Mouse (Mus musculus) liver, embryonic 13.5 days (tissue): ENCODE results near the gene Slc7a7. TPM values are rescaled to one million over a fixed set of nuclear protein-coding genes. Genes with fewer than 3 reads are reported as not detected.
A peak's percentile ranks its signal among the peaks of the same experiment; 100 is the strongest.

Experiments
- ATAC-seq: fragments of 200-750 bp; cut with Nextera tagmentation; 2 replicates; pipeline ENCODE4 v1.8.0; 2017; ENCODE audit warnings: low read depth, mild to moderate bottlenecking, moderate number of reproducible peaks, moderate library complexity
- DNase-seq: peaks from one replicate; pipeline ENCODE4 v3.0.0; 2022
- H3K27ac ChIP-seq: fragments of 300-500 bp; sonication (generic); 2 replicates; pipeline ENCODE4 v1.5.1; 2015; ENCODE audit warnings: moderate library complexity, mild to moderate bottlenecking, inconsistent platforms
- H3K27me3 ChIP-seq: fragments of 300-500 bp; sonication (generic); 2 replicates; pipeline ENCODE4 v1.6.1; 2015; ENCODE audit warnings: mild to moderate bottlenecking, inconsistent platforms
- H3K36me3 ChIP-seq: fragments of 300-500 bp; sonication (generic); 2 replicates; pipeline ENCODE4 v1.6.1; 2015; ENCODE audit warnings: mild to moderate bottlenecking, inconsistent platforms
- H3K4me1 ChIP-seq: fragments of 300-500 bp; sonication (generic); replicated peaks from 2 replicates; pipeline ENCODE4 v1.6.1; 2015; ENCODE audit warnings: inconsistent platforms
- H3K4me2 ChIP-seq: fragments of 300-500 bp; sonication (generic); 2 replicates; pipeline ENCODE4 v1.6.1; 2015; ENCODE audit warnings: inconsistent platforms, mild to moderate bottlenecking, moderate library complexity
- H3K4me3 ChIP-seq: fragments of 300-500 bp; sonication (generic); replicated peaks from 2 replicates; pipeline ENCODE4 v1.5.1; 2015; ENCODE audit warnings: mild to moderate bottlenecking, inconsistent platforms
- H3K9ac ChIP-seq: fragments of 300-500 bp; sonication (generic); 2 replicates; pipeline ENCODE4 v1.6.1; 2015; ENCODE audit warnings: mild to moderate bottlenecking, inconsistent platforms
- H3K9me3 ChIP-seq: fragments of 300-500 bp; sonication (generic); replicated peaks from 2 replicates; pipeline ENCODE4 v1.6.1; 2016; ENCODE audit warnings: inconsistent platforms
- WGBS: fragments of 180-500 bp; shearing (Covaris S2); methylation state at CpG from one replicate; pipeline ENCODE4 v1.1.7; 2015; ENCODE audit not compliant: insufficient replicate concordance; 5-methylcytosine and 5-hydroxymethylcytosine counted together
- polyA plus RNA-seq: library from polyadenylated mRNA; unstranded; fragments of >200 nt; fragmentation: Nextera tagmentation; extraction: Ambion mirVana; gene quantifications from 2 replicates; pipeline ENCODE4 v1.2.1, GENCODE M21; 2015

Gene Slc7a7
- polyA plus RNA-seq, 1 experiment from 2014 or later: 8.6 TPM

GRCm38 (mm10) chr14:54409057-54409645 lies 8.4 kb downstream of the Slc7a7 start:
- H3K27ac ChIP-seq: peak overlapping the region; percentile 67; the same call in 1 of the 2 replicates
- H3K9ac ChIP-seq: no peak overlapping the region
- peak overlapping the region; percentile 9; the same call in 1 of the 2 replicates for H3K4me3 ChIP-seq

GRCm38 (mm10) chr14:54408336-54409056 lies 9.1 kb downstream of the Slc7a7 start:
- H3K36me3 ChIP-seq: no peaks in the 10 kb centered on the region
- H3K4me2 ChIP-seq: peak overlapping the region; percentile 27
- peaks cover 46% of the 10 kb centered on the region for H3K4me1 ChIP-seq

More at GRCm38 (mm10) chr14:54409057-54409645, 8.4 kb downstream of the Slc7a7 start:
- ATAC-seq: no peak
- H3K27me3 ChIP-seq: no peaks in the 10 kb centered on the region
- H3K4me2 ChIP-seq: peak overlapping the region; percentile 27
- no peaks in the 10 kb centered on the region for H3K9me3 ChIP-seq
- WGBS: 56% methylated on average over 7 of the region's 7 CpGs
- peaks cover 52% of the 10 kb centered on the region for H3K4me1 ChIP-seq
- no peaks in the 10 kb centered on the region for H3K36me3 ChIP-seq
- no peak for DNase-seq

GRCm38 (mm10) chr14:54401723-54402122 lies 15.9 kb downstream of the Slc7a7 start:
- DNase-seq (no peak), ATAC-seq (no peak)
- 58% methylated on average over 3 of the region's 3 CpGs for WGBS
- Histone ChIP-seq H3K4me1 (peaks cover 31% of the 10 kb centered on the region), H3K27me3 (no peaks in the 10 kb centered on the region), H3K9me3 (no peaks in the 10 kb centered on the region), H3K4me2 (no peak overlapping the region), H3K27ac (no peak overlapping the region), H3K9ac (no peak overlapping the region), H3K4me3 (no peak overlapping the region), H3K36me3 (no peaks in the 10 kb centered on the region)

More at GRCm38 (mm10) chr14:54408336-54409056, 9.1 kb downstream of the Slc7a7 start:
- H3K27me3 ChIP-seq: no peaks in the 10 kb centered on the region
- 0 out of 2 replicates have a peak overlapping the region, but pooled peaks have one; percentile 1 for H3K4me3 ChIP-seq
- DNase-seq (no peak), ATAC-seq (no peak)
- H3K9me3 ChIP-seq: no peaks in the 10 kb centered on the region
- 81% methylated on average over 25 of the region's 25 CpGs for WGBS
- H3K27ac ChIP-seq: peak overlapping the region; percentile 4; the same call in 1 of the 2 replicates
- H3K9ac ChIP-seq: no peak overlapping the region

- no peaks in the 10 kb centered on the region for H3K9me3 ChIP-seq
- H3K27ac ChIP-seq: no peak overlapping the region
- H3K4me3 ChIP-seq: no peak overlapping the region
- no peak for DNase-seq
- ATAC-seq: no peak
- H3K4me2 ChIP-seq: no peak overlapping the region
- no peaks in the 10 kb centered on the region for H3K27me3 ChIP-seq
- H3K4me1 ChIP-seq: 0 out of 2 replicates have a peak, but pooled peaks cover 7% of the 10 kb centered on the region
- H3K36me3 ChIP-seq: peaks cover 5% of the 10 kb centered on the region; the same call in 1 of the 2 replicates
- WGBS: 51% methylated on average over 8 of the region's 8 CpGs
- H3K9ac ChIP-seq: no peak overlapping the region
Observed at GRCm38 (mm10) chr14:54398921-54399382, 18.6 kb downstream of the Slc7a7 start.

GRCm38 (mm10) chr14:54398528-54398916 lies 19.1 kb downstream of the Slc7a7 start:
- Histone ChIP-seq H3K9ac (no peak overlapping the region), H3K4me1 (0 out of 2 replicates have a peak, but pooled peaks cover 7% of the 10 kb centered on the region), H3K4me2 (no peak overlapping the region), H3K9me3 (no peaks in the 10 kb centered on the region), H3K27me3 (no peaks in the 10 kb centered on the region), H3K4me3 (no peak overlapping the region), H3K27ac (no peak overlapping the region), H3K36me3 (peaks cover 5% of the 10 kb centered on the region; the same call in 1 of the 2 replicates)
- WGBS: 54% methylated on average over 7 of the region's 7 CpGs
- DNase-seq (no peak), ATAC-seq (0 out of 2 replicates have a peak, but pooled peaks have one; percentile 15)

GRCm38 (mm10) chr14:54397872-54398527 lies 19.6 kb downstream of the Slc7a7 start:
- Histone ChIP-seq H3K9ac (no peak overlapping the region), H3K9me3 (no peaks in the 10 kb centered on the region), H3K4me3 (no peak overlapping the region), H3K4me2 (no peak overlapping the region), H3K27ac (no peak overlapping the region), H3K27me3 (no peaks in the 10 kb centered on the region), H3K4me1 (0 out of 2 replicates have a peak, but pooled peaks cover 7% of the 10 kb centered on the region), H3K36me3 (peaks cover 5% of the 10 kb centered on the region; the same call in 1 of the 2 replicates)
- DNase-seq: no peak
- WGBS: 63% methylated on average over 7 of the region's 7 CpGs
- no peak for ATAC-seq

GRCm38 (mm10) chr14:54396685-54397084 lies 20.9 kb downstream of the Slc7a7 start:
- no peak for DNase-seq
- Histone ChIP-seq H3K4me1 (0 out of 2 replicates have a peak, but pooled peaks cover 7% of the 10 kb centered on the region), H3K4me3 (no peak overlapping the region), H3K27ac (no peak overlapping the region), H3K4me2 (no peak overlapping the region), H3K9ac (no peak overlapping the region), H3K9me3 (no peaks in the 10 kb centered on the region), H3K36me3 (peaks cover 5% of the 10 kb centered on the region; the same call in 1 of the 2 replicates), H3K27me3 (no peaks in the 10 kb centered on the region)
- WGBS: 65% methylated on average over 7 of the region's 7 CpGs
- no peak for ATAC-seq

GRCm38 (mm10) chr14:54394309-54394708 lies 23.3 kb downstream of the Slc7a7 start:
- H3K9me3 ChIP-seq: no peaks in the 10 kb centered on the region
- H3K4me2 ChIP-seq: no peak overlapping the region
- no peak overlapping the region for H3K4me3 ChIP-seq
- H3K4me1 ChIP-seq: 0 out of 2 replicates have a peak, but pooled peaks cover 5% of the 10 kb centered on the region
- H3K27ac ChIP-seq: no peak overlapping the region
- H3K36me3 ChIP-seq: peaks cover 5% of the 10 kb centered on the region; the same call in 1 of the 2 replicates
- no peak for ATAC-seq
- no peak for DNase-seq
- H3K9ac ChIP-seq: no peak overlapping the region
- H3K27me3 ChIP-seq: no peaks in the 10 kb centered on the region

GRCm38 (mm10) chr14:54393794-54394193 lies 23.8 kb downstream of the Slc7a7 start:
- Histone ChIP-seq H3K27me3 (no peaks in the 10 kb centered on the region), H3K9me3 (no peaks in the 10 kb centered on the region), H3K4me2 (no peak overlapping the region), H3K27ac (no peak overlapping the region), H3K4me3 (no peak overlapping the region), H3K36me3 (peaks cover 5% of the 10 kb centered on the region; the same call in 1 of the 2 replicates), H3K9ac (no peak overlapping the region), H3K4me1 (no peaks in the 10 kb centered on the region)
- 60% methylated on average over 3 of the region's 3 CpGs for WGBS
- ATAC-seq (no peak), DNase-seq (no peak)

GRCm38 (mm10) chr14:54390843-54391242 lies 26.7 kb downstream of the Slc7a7 start:
- Histone ChIP-seq H3K27ac (no peak overlapping the region), H3K27me3 (no peaks in the 10 kb centered on the region)

GRCm38 (mm10) chr14:54387546-54387945 lies 30.0 kb downstream of the Slc7a7 start:
- ATAC-seq (no peak), DNase-seq (no peak)
- H3K4me2 ChIP-seq: no peak overlapping the region
- H3K36me3 ChIP-seq: no peaks in the 10 kb centered on the region
- WGBS: 70% methylated on average over 6 of the region's 6 CpGs
- no peak overlapping the region for H3K27ac ChIP-seq
- no peak overlapping the region for H3K9ac ChIP-seq
- H3K27me3 ChIP-seq: no peaks in the 10 kb centered on the region
- H3K9me3 ChIP-seq: no peaks in the 10 kb centered on the region
- peaks cover 21% of the 10 kb centered on the region for H3K4me1 ChIP-seq
- H3K4me3 ChIP-seq: no peak overlapping the region

More at GRCm38 (mm10) chr14:54390843-54391242, 26.7 kb downstream of the Slc7a7 start:
- no peak overlapping the region for H3K4me2 ChIP-seq
- no peaks in the 10 kb centered on the region for H3K4me1 ChIP-seq
- H3K36me3 ChIP-seq: peaks cover 5% of the 10 kb centered on the region; the same call in 1 of the 2 replicates
- no peak overlapping the region for H3K4me3 ChIP-seq
- 59% methylated on average over 6 of the region's 6 CpGs for WGBS
- DNase-seq: no peak
- H3K9ac ChIP-seq: no peak overlapping the region
- H3K9me3 ChIP-seq: no peaks in the 10 kb centered on the region
- ATAC-seq: no peak
